ENCODE assay signal across 24 mouse cellular contexts in the genomic region with DNA sequence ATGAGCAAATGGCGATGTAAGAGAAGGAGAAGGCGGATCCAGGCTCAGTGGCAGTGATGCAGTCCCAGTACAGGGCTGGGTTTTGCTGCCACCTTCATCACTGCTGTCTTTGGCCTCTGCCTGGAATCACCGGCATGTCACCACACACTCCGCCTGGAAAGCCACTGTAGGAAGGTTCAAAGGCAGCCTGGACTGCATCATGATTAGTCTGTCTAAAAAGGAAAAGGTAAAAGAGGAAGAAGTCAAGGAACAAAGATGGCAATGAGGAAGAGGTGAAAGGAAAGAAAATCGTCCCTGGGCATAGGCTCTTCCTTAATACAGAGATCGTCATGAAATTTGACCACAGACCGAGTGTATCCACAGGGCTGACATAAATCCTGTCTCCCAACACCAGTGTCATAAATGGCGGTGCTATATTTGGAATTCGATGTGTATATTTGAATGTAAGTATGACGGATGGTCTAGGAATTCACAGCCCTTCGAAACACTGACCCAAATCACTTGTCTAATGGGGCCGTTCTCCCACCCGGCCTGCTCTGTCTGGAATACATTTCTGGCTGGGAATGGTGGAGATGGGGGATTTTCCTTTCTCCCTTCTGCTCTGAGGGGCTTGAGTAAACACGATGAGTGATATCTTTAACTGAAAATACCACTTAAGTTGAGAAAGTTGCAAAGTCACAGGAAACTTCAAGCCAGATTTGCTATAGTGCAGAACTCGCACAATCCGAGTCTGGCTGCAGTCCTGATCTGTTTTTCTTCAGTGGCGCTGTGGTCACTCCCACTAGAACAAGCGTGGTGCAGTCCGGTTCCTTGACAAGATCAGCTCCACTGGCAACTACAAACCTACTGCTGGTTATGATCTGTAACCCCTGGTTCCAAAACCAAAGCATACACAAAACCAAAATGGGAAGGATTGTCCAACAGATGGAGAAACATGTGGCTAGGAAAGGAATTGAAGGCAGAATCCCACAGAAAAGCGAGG. TPM values are rescaled to one million over a fixed set of nuclear protein-coding genes. Genes with fewer than 3 reads are reported as not detected.
DNase-seq lines count a peak whose midpoint lies in the region; ATAC-seq and TF ChIP-seq lines count a peak whose summit lies in the region.
"Had no signal": no experiment of that assay in that cellular context is flagged by ENCODE, and none has a peak within 500 bp of the region (broad histone marks: within the 10 kb centered on the region; RNA-seq: fewer than 3 reads in every experiment).

No protein-coding gene starts in this region.

- H3K4me2 ChIP-seq in heart, embryonic 14.5 days (ENCODE audit: low read length): no peak overlapping the region
- H3K4me2 ChIP-seq in lung, embryonic 16.5 days (ENCODE audit: low read depth, low read length): no peak overlapping the region
- no peak overlapping the region for H3K4me2 ChIP-seq in intestine, embryonic 16.5 days (ENCODE audit: low read depth, low read length)
- no peak overlapping the region for H3K4me2 ChIP-seq in stomach, postnatal 0 days (replicated peaks; ENCODE audit: low read depth)
- H3K4me2 ChIP-seq: embryonic facial prominence, embryonic 13.5 days; hindbrain, embryonic 12.5 days had no signal

- H3K4me1 ChIP-seq in heart, embryonic 14.5 days (ENCODE audit: control insufficient read depth in 2 of 2, insufficient read depth in 2 of 2, low read length in 2 of 2): peaks cover 6 to 7% of the 10 kb centered on the region in 2 experiments; a peak in 3 of 4 replicates
- peaks cover 16% of the 10 kb centered on the region; the same call in 1 of the 2 replicates for H3K4me1 ChIP-seq in lung, embryonic 16.5 days (replicated peaks; ENCODE audit: control insufficient read depth, insufficient read depth, low read length)
- H3K4me1 ChIP-seq in intestine, embryonic 16.5 days (ENCODE audit: control insufficient read depth, insufficient read depth, low read length): peaks cover 5% of the 10 kb centered on the region; the same call in 1 of the 2 replicates
- no peaks in the 10 kb centered on the region; the same call in 1 of the 2 replicates for H3K4me1 ChIP-seq in stomach, postnatal 0 days (replicated peaks; ENCODE audit: control insufficient read depth, insufficient read depth)
- no peaks in the 10 kb centered on the region for H3K4me1 ChIP-seq in midbrain, embryonic 10.5 days
- H3K4me1 ChIP-seq in forebrain, embryonic 10.5 days: no peaks in the 10 kb centered on the region
- H3K4me1 ChIP-seq: hindbrain, embryonic 12.5 days had no signal

- ATAC-seq in heart, embryonic 14.5 days (ENCODE audit: insufficient number of reproducible peaks, insufficient read depth, low FRiP score, low read depth): no peak; the same call in 1 of the 2 replicates
- peak; percentile 52; the same call in 1 of the 2 replicates for ATAC-seq in lung, embryonic 16.5 days (ENCODE audit: low read depth)
- ATAC-seq in intestine, embryonic 16.5 days: peak; percentile 72
- peak; percentile 26; the same call in 1 of the 2 replicates for ATAC-seq in stomach, postnatal 0 days (ENCODE audit: low FRiP score, low TSS enrichment)
- ATAC-seq: activated CD4-positive, CD25-positive, alpha-beta regulatory T cell, adult 4 months; forebrain, embryonic 14.5 days had no signal

- no peak for DNase-seq in heart, postnatal 4 days
- no peak for DNase-seq in lung, postnatal 14 days
- DNase-seq in stomach, postnatal 0 days (ENCODE audit: low spot score): no peak
- no peak for DNase-seq in midbrain, embryonic 10.5 days (ENCODE audit: low spot score)
- no peak for DNase-seq in forebrain, embryonic 10.5 days (ENCODE audit: extremely low spot score, low spot score)
- DNase-seq: adrenal gland, adult 8-10 months; cerebellum, adult 11-12 months; cerebellum, postnatal 10 days; kidney, adult 9 months; kidney, postnatal 25 days; layer of hippocampus, postnatal 36 days; lung, postnatal 4 days; thymus, postnatal 14 days had no signal

- no peaks in the 10 kb centered on the region for H3K9me3 ChIP-seq in heart, embryonic 14.5 days (ENCODE audit: control insufficient read depth, low read length)
- no peaks in the 10 kb centered on the region for H3K9me3 ChIP-seq in lung, embryonic 16.5 days (ENCODE audit: control insufficient read depth, low read length)
- no peaks in the 10 kb centered on the region for H3K9me3 ChIP-seq in intestine, embryonic 16.5 days (ENCODE audit: control insufficient read depth, low read length)
- no peaks in the 10 kb centered on the region for H3K9me3 ChIP-seq in stomach, postnatal 0 days (ENCODE audit: control insufficient read depth, low read length)
- H3K9me3 ChIP-seq in midbrain, embryonic 10.5 days (replicated peaks): no peaks in the 10 kb centered on the region
- no peaks in the 10 kb centered on the region for H3K9me3 ChIP-seq in forebrain, embryonic 10.5 days
- H3K9me3 ChIP-seq: embryonic facial prominence, embryonic 13.5 days; hindbrain, embryonic 12.5 days had no signal

- no peaks in the 10 kb centered on the region for H3K27me3 ChIP-seq in heart, embryonic 14.5 days (ENCODE audit: control insufficient read depth, insufficient read depth, low read length)
- no peaks in the 10 kb centered on the region for H3K27me3 ChIP-seq in lung, embryonic 16.5 days (ENCODE audit: control insufficient read depth, insufficient read depth, low read depth, low read length)
- H3K27me3 ChIP-seq in intestine, embryonic 16.5 days (replicated peaks; ENCODE audit: control insufficient read depth, insufficient read depth, low read length): no peaks in the 10 kb centered on the region
- no peaks in the 10 kb centered on the region for H3K27me3 ChIP-seq in stomach, postnatal 0 days (ENCODE audit: control insufficient read depth, insufficient read depth, low read length)
- H3K27me3 ChIP-seq in midbrain, embryonic 10.5 days (ENCODE audit: low read depth, poor library complexity, severe bottlenecking): no peaks in the 10 kb centered on the region
- no peaks in the 10 kb centered on the region for H3K27me3 ChIP-seq in forebrain, embryonic 10.5 days (ENCODE audit: poor library complexity, severe bottlenecking)
- H3K27me3 ChIP-seq: embryonic facial prominence, embryonic 13.5 days; hindbrain, embryonic 12.5 days had no signal

- peak; percentile 32 for TF ChIP-seq EP300 in stomach, postnatal 0 days (optimal IDR thresholded peaks at IDR 0.05)

- peak overlapping the region; percentile 12 to 41 for H3K27ac ChIP-seq in heart, embryonic 14.5 days (replicated peaks in 1 of 2; ENCODE audit: control insufficient read depth in 1 of 2, insufficient read depth in 1 of 2, low read depth in 2 of 2, low read length in 2 of 2)
- peak overlapping the region; percentile 12; the same call in 1 of the 2 replicates for H3K27ac ChIP-seq in lung, embryonic 16.5 days (ENCODE audit: low read length)
- peak overlapping the region; percentile 26; the same call in 1 of the 2 replicates for H3K27ac ChIP-seq in intestine, embryonic 16.5 days (ENCODE audit: low read length)
- 0 out of 2 replicates have a peak overlapping the region, but pooled peaks have one; percentile 36 for H3K27ac ChIP-seq in stomach, postnatal 0 days (replicated peaks)
- H3K27ac ChIP-seq in midbrain, embryonic 10.5 days (replicated peaks): no peak overlapping the region
- H3K27ac ChIP-seq in forebrain, embryonic 10.5 days: no peak overlapping the region
- H3K27ac ChIP-seq: embryonic facial prominence, embryonic 13.5 days; hindbrain, embryonic 12.5 days had no signal

- TF ChIP-seq CTCF in stomach, postnatal 0 days (IDR thresholded peaks at IDR 0.05; ENCODE audit: low read depth): peak; percentile 7; the same call in 1 of the 2 replicates

- no peak overlapping the region for H3K9ac ChIP-seq in heart, embryonic 14.5 days (ENCODE audit: low read length)
- no peak overlapping the region for H3K9ac ChIP-seq in lung, embryonic 16.5 days (ENCODE audit: low read length)
- no peak overlapping the region for H3K9ac ChIP-seq in intestine, embryonic 16.5 days (ENCODE audit: low read depth, low read length)
- no peak overlapping the region for H3K9ac ChIP-seq in stomach, postnatal 0 days (ENCODE audit: low read length)
- H3K9ac ChIP-seq: embryonic facial prominence, embryonic 13.5 days; hindbrain, embryonic 12.5 days had no signal

- peaks cover 10% of the 10 kb centered on the region; the same call in 1 of the 2 replicates for H3K36me3 ChIP-seq in heart, embryonic 14.5 days (ENCODE audit: control insufficient read depth, insufficient read depth, low read length)
- no peaks in the 10 kb centered on the region; the same call in 1 of the 2 replicates for H3K36me3 ChIP-seq in lung, embryonic 16.5 days (ENCODE audit: control insufficient read depth, insufficient read depth, low read length)
- H3K36me3 ChIP-seq in intestine, embryonic 16.5 days (ENCODE audit: control insufficient read depth, insufficient read depth, low read length): no peaks in the 10 kb centered on the region
- no peaks in the 10 kb centered on the region for H3K36me3 ChIP-seq in stomach, postnatal 0 days (ENCODE audit: control insufficient read depth, insufficient read depth, low read length)
- H3K36me3 ChIP-seq in midbrain, embryonic 10.5 days: peaks cover 4% of the 10 kb centered on the region; the same call in 1 of the 2 replicates
- peaks cover 6% of the 10 kb centered on the region for H3K36me3 ChIP-seq in forebrain, embryonic 10.5 days (replicated peaks)
- H3K36me3 ChIP-seq: hindbrain, embryonic 12.5 days had no signal

- WGBS in heart, embryonic 14.5 days: 54% methylated on average over 20 of the region's 20 CpGs
- 58% methylated on average over 20 of the region's 20 CpGs for WGBS in lung, embryonic 16.5 days
- 57% methylated on average over 20 of the region's 20 CpGs for WGBS in intestine, embryonic 16.5 days
- 59% methylated on average over 20 of the region's 20 CpGs for WGBS in stomach, postnatal 0 days
- WGBS in midbrain, embryonic 10.5 days: 94% methylated on average over 20 of the region's 20 CpGs
- WGBS in forebrain, embryonic 10.5 days: 93% methylated on average over 20 of the region's 20 CpGs

- no peak overlapping the region for H3K4me3 ChIP-seq in heart, embryonic 14.5 days (ENCODE audit: control insufficient read depth in 1 of 2, insufficient read depth in 1 of 2, low read depth in 1 of 2, low read length in 2 of 2)
- no peak overlapping the region for H3K4me3 ChIP-seq in lung, embryonic 16.5 days (ENCODE audit: low read length)
- no peak overlapping the region for H3K4me3 ChIP-seq in intestine, embryonic 16.5 days (ENCODE audit: low read length)
- no peak overlapping the region for H3K4me3 ChIP-seq in stomach, postnatal 0 days (ENCODE audit: low read depth, low read length)
- no peak overlapping the region for H3K4me3 ChIP-seq in midbrain, embryonic 10.5 days
- no peak overlapping the region for H3K4me3 ChIP-seq in forebrain, embryonic 10.5 days
- H3K4me3 ChIP-seq: embryonic facial prominence, embryonic 13.5 days; hindbrain, embryonic 12.5 days had no signal

RNA-seq across cellular contexts. Expression of a gene that starts 9.8 kb away (rescaled TPM):
- polyA plus RNA-seq in heart, embryonic 14.5 days (2014; fragmentation: Nextera tagmentation; extraction: Ambion mirVana): 0.36 and 0.49 TPM in 2 replicates
- under 1 TPM; 0.57 to 0.65 TPM for total RNA-seq in heart, postnatal 4 days (2021)
- 0.34 and 0.35 TPM in 2 replicates for polyA plus RNA-seq in lung, embryonic 16.5 days (2015; fragmentation: Nextera tagmentation; extraction: Ambion mirVana)
- 0.16 and 0.51 TPM in 2 replicates for polyA plus RNA-seq in intestine, embryonic 16.5 days (2015; fragmentation: Nextera tagmentation; extraction: Ambion mirVana)
- polyA plus RNA-seq in stomach, postnatal 0 days (2015; fragmentation: Nextera tagmentation; extraction: Ambion mirVana): 0.31 and 0.33 TPM in 2 replicates
- 0.15 TPM in 2 replicates for polyA plus RNA-seq in midbrain, embryonic 10.5 days (2016; fragmentation: Nextera tagmentation; extraction: Ambion mirVana)
- 0.14 and 0.19 TPM in 2 replicates for polyA plus RNA-seq in forebrain, embryonic 10.5 days (2016; fragmentation: Nextera tagmentation; extraction: Ambion mirVana)
- total RNA-seq: gastrocnemius, adult 8-10 months; liver, adult 2 months; MEL had no signal
- polyA plus RNA-seq: activated CD4-positive, CD25-positive, alpha-beta regulatory T cell, adult 4 months; liver, adult 2 months; liver, embryonic 16.5 days had no signal

RNA-seq across cellular contexts. Expression of a gene that starts 12.7 kb away (rescaled TPM):
- 28.9 and 33.6 TPM in 2 replicates for polyA plus RNA-seq in heart, embryonic 14.5 days (2014; fragmentation: Nextera tagmentation; extraction: Ambion mirVana)
- 100 to 1,000 TPM; 223 to 241 TPM for total RNA-seq in heart, postnatal 4 days (2021)
- polyA plus RNA-seq in lung, embryonic 16.5 days (2015; fragmentation: Nextera tagmentation; extraction: Ambion mirVana): 32.8 and 35.1 TPM in 2 replicates
- 12.6 and 15.6 TPM in 2 replicates for polyA plus RNA-seq in intestine, embryonic 16.5 days (2015; fragmentation: Nextera tagmentation; extraction: Ambion mirVana)
- 15.3 and 17.2 TPM in 2 replicates for polyA plus RNA-seq in stomach, postnatal 0 days (2015; fragmentation: Nextera tagmentation; extraction: Ambion mirVana)
- polyA plus RNA-seq in midbrain, embryonic 10.5 days (2016; fragmentation: Nextera tagmentation; extraction: Ambion mirVana): 4.8 and 7.1 TPM in 2 replicates
- 4.2 and 5.2 TPM in 2 replicates for polyA plus RNA-seq in forebrain, embryonic 10.5 days (2016; fragmentation: Nextera tagmentation; extraction: Ambion mirVana)
- total RNA-seq: MEL had no signal
- polyA plus RNA-seq: activated CD4-positive, CD25-positive, alpha-beta regulatory T cell, adult 4 months had no signal

Comparison
In these comparisons a context has a peak if more than half of its experiments do, and no peak if none do; other contexts are left out.
1. H3K27ac ChIP-seq: peak in heart, embryonic 14.5 days (2 of 2), lung, embryonic 16.5 days (single experiment), intestine, embryonic 16.5 days (single experiment) and stomach, postnatal 0 days (single experiment); none in midbrain, embryonic 10.5 days (single experiment) and forebrain, embryonic 10.5 days (single experiment).